In the genomic region with DNA sequence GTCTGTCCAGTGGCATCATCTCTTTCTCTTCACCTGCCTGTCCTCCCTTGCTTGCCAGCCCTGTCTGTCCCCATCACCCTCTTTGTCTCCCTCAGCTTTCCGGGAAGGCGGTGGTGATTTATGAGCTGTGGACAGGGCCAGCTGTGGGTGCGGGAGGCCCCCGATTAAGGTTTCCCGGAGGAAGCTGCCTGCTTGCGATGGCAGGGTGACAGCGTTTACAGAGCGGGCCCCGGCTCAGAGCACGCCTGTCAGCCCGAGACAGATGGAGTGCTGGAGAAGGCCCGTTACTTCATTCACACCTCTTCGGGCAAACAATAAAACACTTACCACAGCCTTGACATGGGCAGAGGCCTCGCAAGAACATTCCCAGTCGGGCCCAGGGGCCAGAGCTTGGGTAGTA, we compare ENCODE assay signal across 12 mouse cellular contexts.
DNase-seq lines count a peak whose midpoint lies in the region; ATAC-seq and TF ChIP-seq lines count a peak whose summit lies in the region.
"Had no signal": no experiment of that assay in that cellular context is flagged by ENCODE, and none has a peak within 500 bp of the region (broad histone marks: within the 10 kb centered on the region; RNA-seq: fewer than 3 reads in every experiment).

No protein-coding gene starts in this region.

- no peaks in the 10 kb centered on the region for H3K36me3 ChIP-seq in heart, embryonic 11.5 days (ENCODE audit: control insufficient read depth, insufficient read depth, low read length)
- no peaks in the 10 kb centered on the region for H3K36me3 ChIP-seq in heart, adult 2 months (ENCODE audit: control insufficient read depth, insufficient read depth, low read length)
- no peaks in the 10 kb centered on the region for H3K36me3 ChIP-seq in hindbrain, embryonic 15.5 days
- H3K36me3 ChIP-seq in neural tube, embryonic 13.5 days, result no peaks in the 10 kb centered on the region
- no peaks in the 10 kb centered on the region for H3K36me3 ChIP-seq in embryonic facial prominence, embryonic 10.5 days (replicated peaks)
- H3K36me3 ChIP-seq: limb, embryonic 15.5 days; midbrain, embryonic 13.5 days had no signal

- H3K79me2 ChIP-seq in heart, adult 2 months (replicated peaks; ENCODE audit: control insufficient read depth, insufficient read depth, low read length), result no peaks in the 10 kb centered on the region

- peaks cover 7% of the 10 kb centered on the region for H3K4me1 ChIP-seq in heart, embryonic 11.5 days (ENCODE audit: control insufficient read depth, insufficient read depth, low read length)
- no peaks in the 10 kb centered on the region for H3K4me1 ChIP-seq in heart, adult 2 months (ENCODE audit: control insufficient read depth, insufficient read depth, low read length)
- peaks cover 10% of the 10 kb centered on the region for H3K4me1 ChIP-seq in hindbrain, embryonic 15.5 days (replicated peaks)
- peaks cover 34% of the 10 kb centered on the region for H3K4me1 ChIP-seq in neural tube, embryonic 13.5 days (replicated peaks)
- H3K4me1 ChIP-seq in embryonic facial prominence, embryonic 10.5 days, result peaks cover 6% of the 10 kb centered on the region; the same call in 1 of the 2 replicates

- WGBS in heart, embryonic 11.5 days (ENCODE audit: insufficient replicate concordance), result 18% methylated on average over 15 of the region's 15 CpGs
- 30% methylated on average over 15 of the region's 15 CpGs for WGBS in heart, adult 2 months
- 31% methylated on average over 15 of the region's 15 CpGs for WGBS in hindbrain, embryonic 15.5 days
- 4% methylated on average over 15 of the region's 15 CpGs for WGBS in neural tube, embryonic 13.5 days
- WGBS in embryonic facial prominence, embryonic 10.5 days, result 76% methylated on average over 15 of the region's 15 CpGs

- peak overlapping the region; percentile 31 for H3K4me2 ChIP-seq in heart, embryonic 11.5 days
- H3K4me2 ChIP-seq in hindbrain, embryonic 15.5 days, result no peak overlapping the region
- 0 out of 2 replicates have a peak overlapping the region, but pooled peaks have one; percentile 18 for H3K4me2 ChIP-seq in neural tube, embryonic 13.5 days
- H3K4me2 ChIP-seq: limb, embryonic 15.5 days; midbrain, embryonic 13.5 days had no signal

- H3K27me3 ChIP-seq in heart, embryonic 11.5 days (ENCODE audit: control insufficient read depth, insufficient read depth, low read length), result peaks cover 32% of the 10 kb centered on the region
- no peaks in the 10 kb centered on the region for H3K27me3 ChIP-seq in heart, adult 2 months (ENCODE audit: control insufficient read depth, insufficient read depth, low read length)
- H3K27me3 ChIP-seq in hindbrain, embryonic 15.5 days, result no peaks in the 10 kb centered on the region
- peaks cover 4% of the 10 kb centered on the region; the same call in 1 of the 2 replicates for H3K27me3 ChIP-seq in neural tube, embryonic 13.5 days
- 0 out of 2 replicates have a peak, but pooled peaks cover 14% of the 10 kb centered on the region for H3K27me3 ChIP-seq in embryonic facial prominence, embryonic 10.5 days (replicated peaks; ENCODE audit: low read depth, poor library complexity, severe bottlenecking)
- H3K27me3 ChIP-seq: midbrain, embryonic 13.5 days had no signal

- intact Hi-C loops in heart, adult 2 months (cut with DNase I), result no loop called here

- H3K27ac ChIP-seq in heart, embryonic 11.5 days (ENCODE audit: low read depth, low read length), result no peak overlapping the region
- no peak overlapping the region for H3K27ac ChIP-seq in heart, adult 2 months
- H3K27ac ChIP-seq in hindbrain, embryonic 15.5 days (replicated peaks), result peak overlapping the region; percentile 48
- H3K27ac ChIP-seq in neural tube, embryonic 13.5 days (replicated peaks), result peak overlapping the region; percentile 83
- no peak overlapping the region; the same call in 1 of the 2 replicates for H3K27ac ChIP-seq in embryonic facial prominence, embryonic 10.5 days (replicated peaks)
- H3K27ac ChIP-seq: limb, embryonic 15.5 days; midbrain, embryonic 13.5 days had no signal

- no peak overlapping the region for H3K9ac ChIP-seq in heart, embryonic 11.5 days (ENCODE audit: low read depth, low read length)
- H3K9ac ChIP-seq in heart, adult 2 months (ENCODE audit: low read depth, low read length), result no peak overlapping the region
- no peak overlapping the region for H3K9ac ChIP-seq in hindbrain, embryonic 15.5 days
- H3K9ac ChIP-seq in neural tube, embryonic 13.5 days, result peak overlapping the region; percentile 54
- H3K9ac ChIP-seq: limb, embryonic 15.5 days; midbrain, embryonic 13.5 days had no signal

- no peaks in the 10 kb centered on the region for H3K9me3 ChIP-seq in heart, embryonic 11.5 days (replicated peaks; ENCODE audit: control insufficient read depth, low read length)
- H3K9me3 ChIP-seq in hindbrain, embryonic 15.5 days, result no peaks in the 10 kb centered on the region
- no peaks in the 10 kb centered on the region for H3K9me3 ChIP-seq in neural tube, embryonic 13.5 days
- no peaks in the 10 kb centered on the region for H3K9me3 ChIP-seq in embryonic facial prominence, embryonic 10.5 days
- H3K9me3 ChIP-seq: limb, embryonic 15.5 days; midbrain, embryonic 13.5 days had no signal

- peak; percentile 57; the same call in 1 of the 2 replicates for ATAC-seq in heart, embryonic 11.5 days (replicated peaks; ENCODE audit: insufficient number of reproducible peaks, low FRiP score, low TSS enrichment)
- ATAC-seq in hindbrain, embryonic 15.5 days (ENCODE audit: low FRiP score, low read depth), result peak; percentile 63; the same call in 1 of the 2 replicates
- ATAC-seq in neural tube, embryonic 13.5 days (ENCODE audit: low read depth), result peak; percentile 80
- ATAC-seq: midbrain, embryonic 13.5 days had no signal

- no peak overlapping the region for H3K4me3 ChIP-seq in heart, embryonic 11.5 days (ENCODE audit: low read depth, low read length)
- H3K4me3 ChIP-seq in heart, adult 2 months, result no peak overlapping the region
- H3K4me3 ChIP-seq in hindbrain, embryonic 15.5 days, result no peak overlapping the region
- H3K4me3 ChIP-seq in neural tube, embryonic 13.5 days, result no peak overlapping the region
- H3K4me3 ChIP-seq in embryonic facial prominence, embryonic 10.5 days, result no peak overlapping the region
- H3K4me3 ChIP-seq: limb, embryonic 15.5 days; midbrain, embryonic 13.5 days had no signal

- no peak for TF ChIP-seq EP300 in heart, adult 2 months (IDR thresholded peaks at IDR 0.05; ENCODE audit: insufficient read depth, low read depth, low read length)

- no peak for TF ChIP-seq POLR2A in heart, adult 2 months (IDR thresholded peaks at IDR 0.05; ENCODE audit: insufficient read depth, low read depth, low read length)

- no peak for TF ChIP-seq CTCF in heart, adult 2 months (IDR thresholded peaks at IDR 0.05)

- DNase-seq in heart, adult 2 months, result no peak
- DNase-seq in retina, postnatal 1 day, result peak; percentile 22
- no peak for DNase-seq in retina, embryonic 14.5 days (ENCODE audit: low spot score)
- DNase-seq in embryonic facial prominence, embryonic 10.5 days (ENCODE audit: low spot score), result no peak
- no peak for DNase-seq in Muller cell, postnatal 12 days (ENCODE audit: inconsistent ontology term)
- DNase-seq: right cerebral cortex, postnatal 25 days; thymus, adult 18-20 months had no signal

Comparison
In these comparisons a context has a peak if more than half of its experiments do, and no peak if none do; other contexts are left out.
1. H3K27ac ChIP-seq: peak in hindbrain, embryonic 15.5 days (single experiment) and neural tube, embryonic 13.5 days (single experiment); none in heart, embryonic 11.5 days (single experiment), heart, adult 2 months (single experiment) and embryonic facial prominence, embryonic 10.5 days (single experiment).
2. Peak in every context shown above with its lines, with median percentiles within 50 percentile points of each other: ATAC-seq.